Mouse (Mus musculus): ENCODE results near the gene Dnajc4.
A peak's percentile ranks its signal among the peaks of the same experiment; 100 is the strongest.

Gene Dnajc4

GRCm38 (mm10) chr19:6992011-6992858 lies at the start of gene Dnajc4:
Dnajc4 (minus strand) TSS chr19:6992572.
- DNase-seq (ENCODE audit: low read depth, low spot score): peak; percentile 100

DNA sequence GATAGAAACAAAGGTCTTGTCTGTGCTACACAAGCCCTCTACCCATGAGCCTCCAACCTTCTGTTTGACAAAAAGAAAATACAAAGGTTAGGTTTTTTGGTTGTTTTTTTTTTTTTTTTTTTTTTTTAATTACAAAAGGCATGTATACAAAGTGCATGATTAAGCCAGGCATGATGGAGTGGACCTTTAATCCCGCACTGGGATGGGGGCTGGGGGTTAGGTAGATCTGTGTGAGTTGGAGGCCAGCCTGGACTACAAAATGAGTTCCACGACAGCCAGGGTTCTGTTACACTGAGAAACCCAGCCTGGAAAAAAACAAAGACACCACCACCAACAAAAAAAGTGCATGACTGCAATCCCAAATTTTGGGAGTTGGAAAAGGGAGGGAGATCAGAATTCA lies 48.8 kb upstream of the Dnajc4 start:
- DNase-seq (ENCODE audit: low read depth, low spot score): no peak

DNA sequence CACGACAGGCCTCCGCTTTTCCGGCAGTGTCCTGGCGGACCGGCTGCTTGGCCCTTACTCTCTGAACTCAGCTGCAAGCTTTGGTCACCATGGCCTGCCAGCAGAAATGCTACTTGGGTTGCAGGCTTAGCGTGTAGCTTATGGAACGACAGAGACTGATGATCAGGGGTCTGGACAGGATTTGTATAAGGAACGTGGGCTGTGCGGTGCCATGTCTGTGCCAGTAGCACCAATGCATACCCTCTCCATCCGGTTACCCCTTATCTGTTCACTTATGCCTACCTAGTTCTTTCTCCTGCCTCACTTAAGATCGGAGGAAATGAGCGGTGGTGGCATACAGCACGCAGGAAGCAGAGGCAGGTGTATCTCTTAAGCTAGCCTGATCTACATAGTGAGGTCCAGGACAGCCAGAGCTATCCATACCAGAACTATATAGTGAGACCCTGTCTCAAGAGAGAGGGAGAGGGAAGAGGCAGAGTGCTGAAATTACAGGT lies 48.3 kb upstream of the Dnajc4 start:
- peak; percentile 79 for DNase-seq (ENCODE audit: low read depth, low spot score)

DNA sequence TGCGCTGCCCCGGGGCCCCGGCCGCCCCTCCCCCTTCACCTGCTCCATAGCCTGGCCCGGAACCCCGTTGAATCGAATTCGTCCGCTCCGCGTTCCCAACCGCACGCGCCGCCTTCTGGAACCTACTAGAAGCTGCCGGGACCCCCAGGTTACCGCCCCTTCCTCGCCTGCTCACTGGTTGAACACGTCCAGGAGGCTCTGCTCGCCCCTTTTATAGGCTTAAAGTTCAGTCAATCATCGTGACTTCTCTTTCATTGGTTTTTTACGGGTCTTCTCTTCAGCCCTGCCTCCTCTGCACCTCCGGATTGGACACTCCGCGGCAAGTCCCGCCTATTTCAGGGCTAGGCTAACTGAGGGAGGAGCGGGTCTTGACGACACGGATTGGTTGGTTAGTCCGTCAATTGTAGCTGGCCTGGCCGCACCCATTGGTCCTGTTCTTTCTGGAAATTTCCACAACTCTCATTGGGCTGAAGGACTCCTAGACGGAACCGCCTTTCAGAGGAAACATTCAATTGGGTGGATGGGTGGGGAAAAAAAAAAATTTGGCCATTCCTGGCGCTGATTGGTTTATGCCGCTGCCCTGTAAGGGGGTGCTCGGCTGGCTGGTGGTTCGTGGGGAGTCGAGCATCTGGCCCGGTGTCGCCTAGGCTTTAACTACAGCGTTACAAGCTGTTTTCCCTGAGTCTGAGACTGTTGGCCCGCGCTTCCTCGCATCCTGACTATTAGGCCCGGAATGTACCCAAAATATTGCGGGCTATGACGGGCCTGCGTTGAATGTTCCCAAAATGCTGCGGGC lies 47.7 kb upstream of the Dnajc4 start, which contains the start of gene Stip1:
Gene Stip1, minus strand, starts transcription at position 127 of the 796 bp plus-strand sequence.
- peak; percentile 100 for DNase-seq (ENCODE audit: low read depth, low spot score)

DNA sequence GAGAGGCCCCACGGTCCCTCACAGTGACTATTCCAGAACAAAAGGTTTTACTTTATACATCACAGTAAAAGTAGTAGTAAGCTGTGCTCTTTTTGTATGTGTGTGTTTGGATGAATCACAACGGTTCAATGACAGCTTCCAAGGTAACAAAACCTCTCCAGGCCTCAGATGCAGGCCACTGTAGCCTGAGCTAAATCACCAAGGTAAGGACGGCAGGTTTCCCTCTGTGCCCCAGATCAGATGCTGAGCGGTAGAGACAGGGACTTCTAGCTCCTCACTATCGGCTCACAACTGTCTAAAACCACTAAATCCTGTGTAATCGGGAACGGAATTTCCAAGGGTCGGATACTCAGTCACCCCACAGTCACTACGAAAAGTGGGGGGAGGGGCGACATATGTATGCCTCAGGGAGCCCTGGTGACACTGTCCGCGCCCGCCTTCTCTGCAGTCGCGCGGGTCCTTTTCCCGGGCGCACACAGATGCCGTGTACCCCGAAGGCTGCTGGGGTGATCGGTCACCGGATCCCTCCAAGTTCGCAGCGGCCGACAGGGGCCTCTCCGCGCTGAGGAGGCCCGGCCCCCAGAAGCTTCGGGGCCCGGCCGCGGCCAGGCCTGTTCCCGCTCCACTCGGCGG lies 46.8 kb upstream of the Dnajc4 start:
- peak; percentile 62 for DNase-seq (ENCODE audit: low read depth, low spot score)

DNA sequence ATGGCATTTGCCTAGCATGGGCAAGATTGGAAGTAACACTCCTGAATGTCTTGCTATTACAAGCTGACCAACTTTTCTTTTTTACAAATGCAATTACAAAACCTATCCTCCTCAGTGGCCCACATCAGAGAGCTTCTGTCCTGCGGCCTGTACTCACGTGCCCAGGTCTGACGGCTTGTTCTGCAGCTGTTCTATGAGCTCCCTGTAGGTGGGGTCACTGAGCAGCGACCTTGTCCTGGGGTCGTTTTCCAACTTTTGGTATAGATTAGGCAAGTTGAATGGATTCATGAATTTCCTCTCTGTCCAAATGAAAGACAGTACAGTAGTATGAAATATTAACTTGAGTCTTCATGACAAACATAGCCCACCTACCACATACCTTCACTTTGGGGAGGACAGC lies 41.6 kb upstream of the Dnajc4 start:
- DNase-seq (ENCODE audit: low read depth, low spot score): no peak

DNA sequence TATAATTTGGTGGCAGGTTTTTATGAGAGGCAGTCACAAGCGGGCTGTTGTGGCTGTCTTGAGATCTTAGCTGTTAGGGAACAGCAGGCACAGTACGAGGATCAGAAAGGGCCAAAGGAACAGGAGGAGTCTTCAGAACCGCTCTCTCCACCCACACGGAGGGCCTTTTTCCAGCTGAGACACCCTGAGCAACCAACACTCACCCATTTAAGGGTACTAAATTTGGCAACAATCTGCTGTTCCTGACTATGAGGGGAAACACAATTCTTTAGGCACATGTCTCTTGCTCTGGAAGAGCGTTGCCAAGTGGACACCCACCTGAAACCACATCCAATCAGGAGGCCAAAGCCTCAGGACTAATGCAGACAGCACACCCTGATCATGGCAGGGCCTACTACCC lies 37.2 kb upstream of the Dnajc4 start:
- no peak for DNase-seq (ENCODE audit: low read depth, low spot score)

DNA sequence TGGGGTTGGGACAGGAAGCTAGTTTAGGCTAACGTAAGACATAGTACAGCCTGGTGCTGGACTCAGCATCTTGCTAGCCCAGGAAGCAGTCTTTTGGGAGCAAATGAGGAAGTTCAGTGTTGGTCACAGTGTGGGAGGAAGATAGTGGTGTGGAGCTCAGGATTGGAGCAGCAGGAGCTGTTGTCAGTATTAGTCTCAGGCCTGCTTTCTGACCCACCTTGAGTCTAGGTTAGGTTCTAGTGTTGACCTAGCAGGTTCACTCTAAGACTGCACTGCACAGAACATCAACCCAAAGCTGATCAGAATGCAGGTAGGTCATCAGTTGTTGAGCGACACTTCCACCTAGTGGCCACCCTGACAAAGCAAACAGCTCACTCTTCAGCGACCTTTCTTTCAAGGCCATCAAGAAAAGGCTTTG lies 27.9 kb upstream of the Dnajc4 start:
- DNase-seq (ENCODE audit: low read depth, low spot score): peak; percentile 80

GRCm38 (mm10) chr19:7019191-7019590 lies 26.8 kb upstream of the Dnajc4 start, which contains the start of gene Fermt3:
Fermt3 (minus strand) TSS chr19:7019469.
- peak; percentile 86 for DNase-seq (ENCODE audit: low read depth, low spot score)

- DNase-seq (ENCODE audit: low read depth, low spot score): no peak
These were observed 26.2 kb upstream of the Dnajc4 start for GRCm38 (mm10) chr19:7018546-7018945.

DNA sequence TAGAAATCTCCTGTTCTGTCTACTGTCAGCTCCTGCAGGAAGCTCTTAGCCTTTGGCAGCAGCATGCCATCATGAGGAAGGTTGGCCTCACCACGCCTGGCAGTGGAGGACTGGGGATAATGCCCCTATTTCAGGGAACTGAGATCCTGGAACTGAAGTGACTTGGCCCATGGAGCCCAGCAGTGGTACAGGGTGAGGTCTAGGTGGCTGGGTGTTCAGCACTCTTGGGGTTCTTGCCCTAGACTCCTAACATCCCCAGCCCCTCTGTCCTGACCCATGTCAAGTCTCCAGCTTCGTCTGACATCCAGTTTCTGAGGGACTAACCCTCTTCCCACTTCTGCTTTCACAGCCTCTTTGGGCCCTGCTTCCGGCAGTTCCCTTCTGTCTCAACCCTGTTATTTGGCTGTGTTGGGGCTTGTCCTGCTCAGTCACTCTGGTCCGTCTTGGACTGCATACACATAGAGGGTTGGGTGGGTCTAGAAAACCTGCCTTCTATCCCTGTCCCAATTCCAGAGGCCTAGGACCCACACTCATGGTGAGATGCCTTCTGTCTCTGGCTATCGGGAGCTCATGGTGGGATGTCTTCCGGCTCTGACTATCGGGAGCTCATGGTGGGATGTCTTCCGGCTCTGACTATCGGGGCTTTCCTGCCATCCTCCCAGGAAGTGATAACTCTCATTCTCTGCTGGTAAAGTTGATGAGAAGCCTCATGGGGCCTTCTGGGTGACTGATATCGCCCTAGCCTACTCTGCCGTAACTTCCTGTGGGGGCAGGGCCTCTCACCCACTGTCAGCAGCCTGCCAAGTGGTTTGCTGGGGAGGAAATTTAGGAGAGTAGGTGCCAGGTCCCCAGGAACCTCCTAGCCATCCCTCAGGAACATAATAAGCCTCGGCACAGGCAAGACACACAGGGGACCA lies 25.4 kb upstream of the Dnajc4 start:
- DNase-seq (ENCODE audit: low read depth, low spot score): peak; percentile 88

GRCm38 (mm10) chr19:7014481-7015135 lies 22.2 kb upstream of the Dnajc4 start:
- no peak for DNase-seq (ENCODE audit: low read depth, low spot score)

DNA sequence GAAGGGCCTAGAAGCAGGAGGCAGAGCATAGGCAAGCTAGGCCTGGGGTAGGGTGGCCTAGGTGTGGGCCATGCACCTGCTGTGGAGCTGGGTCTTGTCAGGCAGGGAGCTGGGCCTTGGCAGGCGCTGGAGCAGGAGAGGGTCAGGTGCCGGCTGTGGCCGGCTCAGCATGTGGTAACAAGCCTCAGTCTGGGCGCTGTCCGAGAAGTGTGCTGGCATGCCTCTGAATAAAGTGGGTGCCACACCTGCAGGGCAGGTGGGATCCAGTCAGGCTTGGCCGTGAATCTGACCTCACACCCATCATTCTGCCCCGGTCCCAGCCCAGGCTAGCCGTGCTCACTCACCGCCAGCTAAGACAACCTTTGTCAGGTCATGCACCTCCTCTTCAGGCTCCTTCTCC lies 21.6 kb upstream of the Dnajc4 start:
- DNase-seq (ENCODE audit: low read depth, low spot score): no peak

DNA sequence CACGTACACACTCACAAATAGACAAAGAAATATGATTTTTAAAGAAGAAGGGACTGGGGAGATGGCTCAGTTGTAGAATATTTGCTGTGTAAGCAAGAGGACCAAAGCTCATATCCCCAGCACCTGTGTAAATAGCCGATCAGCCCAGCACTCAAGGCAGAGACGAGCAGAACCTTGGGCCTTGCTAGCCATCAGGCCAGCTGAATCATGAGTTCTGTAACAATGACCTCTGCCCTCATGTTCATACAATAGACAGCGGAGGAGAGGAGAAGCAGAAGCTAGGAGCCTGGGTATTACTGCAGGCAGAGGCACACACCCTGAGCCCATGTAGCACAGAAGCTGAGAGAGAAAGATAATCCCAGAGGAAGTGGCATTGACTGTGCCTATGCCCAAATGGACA lies 20.1 kb upstream of the Dnajc4 start:
- no peak for DNase-seq (ENCODE audit: low read depth, low spot score)

DNA sequence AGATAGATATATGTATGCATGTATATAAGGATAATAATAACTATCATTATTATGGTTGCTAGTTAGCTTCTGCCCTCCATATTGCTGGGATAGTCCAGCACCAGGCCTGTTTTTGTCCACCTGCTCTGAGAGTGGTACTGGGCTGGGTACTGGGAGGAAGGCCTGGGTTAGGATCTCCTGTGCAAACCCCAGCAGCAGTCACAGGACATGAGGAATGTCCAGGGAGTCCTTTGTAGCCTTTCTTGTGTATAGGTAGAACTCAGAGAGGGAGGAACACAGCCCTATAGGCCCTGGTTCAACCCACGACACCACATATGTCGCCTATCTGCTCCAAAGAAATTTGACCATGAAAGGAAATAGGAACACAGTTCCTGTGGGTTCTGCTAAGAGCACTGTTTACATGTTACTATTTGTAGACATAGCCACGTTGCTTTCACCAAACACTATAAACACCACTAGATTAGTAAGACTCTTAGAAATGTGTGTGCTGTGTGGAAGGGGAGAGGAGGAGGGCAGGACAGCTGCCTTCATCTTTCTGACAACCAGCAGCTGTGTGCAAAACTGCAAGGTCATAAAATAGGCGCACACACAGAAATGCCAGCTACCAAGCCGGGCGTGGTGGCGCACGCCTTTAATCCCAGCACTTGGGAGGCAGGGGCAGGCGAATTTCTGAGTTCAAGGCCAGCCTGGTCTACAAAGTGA lies 14.7 kb upstream of the Dnajc4 start:
- DNase-seq (ENCODE audit: low read depth, low spot score): no peak

- no peak for DNase-seq (ENCODE audit: low read depth, low spot score)
These were observed 7.1 kb upstream of the Dnajc4 start for GRCm38 (mm10) chr19:6999360-7000063.

- no peak for DNase-seq (ENCODE audit: low read depth, low spot score)
These were observed 5.4 kb upstream of the Dnajc4 start for GRCm38 (mm10) chr19:6997721-6998290.

DNA sequence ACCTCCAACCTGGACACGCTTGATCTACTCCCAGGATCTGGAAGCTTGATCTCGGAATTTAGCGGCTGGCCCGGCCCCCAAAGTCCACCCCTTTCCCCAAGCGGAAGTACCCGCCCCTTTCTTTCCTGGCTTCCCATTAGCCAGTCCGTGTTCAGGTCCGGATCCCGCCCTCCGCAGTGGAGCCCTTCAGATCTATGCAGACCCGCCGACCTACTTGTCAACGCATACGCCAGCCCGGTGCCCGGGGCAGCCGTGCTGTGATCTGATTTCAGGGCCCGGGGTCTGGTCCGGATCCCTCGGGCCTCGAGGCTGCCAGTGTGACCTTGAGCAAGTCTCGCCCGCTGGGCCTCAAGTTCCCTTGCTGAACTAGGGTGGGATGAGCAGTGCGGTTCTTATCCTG lies 3.6 kb upstream of the Dnajc4 start, which contains the start of the genes Nudt22 and Trpt1:
Gene Nudt22, minus strand, starts transcription at position 112 of the 400 bp plus-strand sequence.
Gene Trpt1, plus strand, starts transcription at position 126 of the 400 bp plus-strand sequence.
- peak; percentile 82 for DNase-seq (ENCODE audit: low read depth, low spot score)
